Mouse (Mus musculus) forebrain, embryonic 14.5 days (tissue): Measurements from ENCODE around the gene Wdr83os. TPM values are rescaled to one million over a fixed set of nuclear protein-coding genes. Genes with fewer than 3 reads are reported as not detected.
"Not testable (repeated sequence)": the region's sequence is repeated elsewhere in the genome, so short reads cannot be mapped to it uniquely, and the experiment has no call there.

Experiments used
- ATAC-seq: fragments of 200-750 bp; cut with Nextera tagmentation; 2 replicates; pipeline ENCODE4 v1.8.0; 2017; ENCODE audit warnings: mild to moderate bottlenecking, moderate library complexity
- DNase-seq: peaks from one replicate; pipeline ENCODE4 v3.0.0-alpha.2; 2015; ENCODE audit warnings: low spot score
- H3K27ac ChIP-seq: fragments of 300-500 bp; sonication (generic); 2 replicates; pipeline ENCODE4 v1.5.1; 2014; ENCODE audit warnings: low read depth, mild to moderate bottlenecking, control low read depth, low read length, moderate library complexity
- H3K27me3 ChIP-seq: fragments of 300-500 bp; sonication (generic); replicated peaks from 2 replicates; pipeline ENCODE4 v1.6.1; 2014; ENCODE audit warnings: low read length, control low read depth, mixed read lengths; ENCODE audit not compliant: control insufficient read depth, insufficient read depth
- H3K36me3 ChIP-seq: fragments of 300-500 bp; sonication (generic); 2 replicates; pipeline ENCODE4 v1.6.1; 2014; ENCODE audit warnings: low read length, control low read depth; ENCODE audit not compliant: control insufficient read depth, insufficient read depth
- H3K4me1 ChIP-seq: fragments of 300-500 bp; sonication (generic); 2 replicates; pipeline ENCODE4 v1.6.1; 2014; ENCODE audit warnings: antibody characterized with exemption, low read length, control low read depth; ENCODE audit not compliant: control insufficient read depth, insufficient read depth
- H3K4me2 ChIP-seq: fragments of 300-500 bp; sonication (generic); 2 replicates; pipeline ENCODE4 v1.6.1; 2014; ENCODE audit warnings: mild to moderate bottlenecking, control low read depth, low read length
- H3K4me3 ChIP-seq: fragments of 300-500 bp; sonication (generic); 2 replicates; pipeline ENCODE4 v1.5.1; 2014; ENCODE audit warnings: low read depth, low read length, control low read depth
- H3K9ac ChIP-seq: fragments of 300-500 bp; sonication (generic); 2 replicates; pipeline ENCODE4 v1.6.1; 2014; ENCODE audit warnings: mild to moderate bottlenecking, low read length, control low read depth, moderate library complexity
- H3K9me3 ChIP-seq: fragments of 300-500 bp; sonication (generic); replicated peaks from 2 replicates; pipeline ENCODE4 v1.6.1; 2016; ENCODE audit warnings: low read length, control low read depth, mixed read lengths; ENCODE audit not compliant: control insufficient read depth
- WGBS: fragments of 180-500 bp; shearing (Covaris S2); extraction: QIAGEN DNeasy Blood & Tissue Kit; methylation state at CpG from one replicate; pipeline ENCODE4 v1.1.7; 2014; 5-methylcytosine and 5-hydroxymethylcytosine counted together
- microRNA-seq: library from miRNA; unstranded; fragments of <30 nt; microRNA quantifications from one replicate; pipeline ENCODE4, GENCODE M21; 2016
- polyA plus RNA-seq: library from polyadenylated mRNA; unstranded; fragments of >200 nt; fragmentation: Nextera tagmentation; extraction: Ambion mirVana; gene quantifications from 2 replicates; pipeline ENCODE4 v1.2.1, GENCODE M21; 2014

Gene Wdr83os
- polyA plus RNA-seq, 1 experiment from 2014 or later, result 170 TPM

- not testable (repeated sequence) for H3K9ac ChIP-seq, ATAC-seq, H3K4me2 ChIP-seq, H3K27me3 ChIP-seq, DNase-seq, H3K4me1 ChIP-seq, H3K36me3 ChIP-seq, H3K4me3 ChIP-seq, H3K27ac ChIP-seq, H3K9me3 ChIP-seq
- whole genome bisulfite sequencing, result 76% methylated on average over 5 of the region's 5 CpGs
Measured at GRCm38 (mm10) chr8:85120251-85120650, 39.7 kb downstream of the Wdr83os start.

GRCm38 (mm10) chr8:85122995-85123394 lies 42.5 kb downstream of the Wdr83os start, which contains the start of gene Zfp791:
Gene Zfp791 (minus strand): TSS chr8:85123095.
- whole genome bisulfite sequencing, result 70% methylated on average over 3 of the region's 3 CpGs

DNA sequence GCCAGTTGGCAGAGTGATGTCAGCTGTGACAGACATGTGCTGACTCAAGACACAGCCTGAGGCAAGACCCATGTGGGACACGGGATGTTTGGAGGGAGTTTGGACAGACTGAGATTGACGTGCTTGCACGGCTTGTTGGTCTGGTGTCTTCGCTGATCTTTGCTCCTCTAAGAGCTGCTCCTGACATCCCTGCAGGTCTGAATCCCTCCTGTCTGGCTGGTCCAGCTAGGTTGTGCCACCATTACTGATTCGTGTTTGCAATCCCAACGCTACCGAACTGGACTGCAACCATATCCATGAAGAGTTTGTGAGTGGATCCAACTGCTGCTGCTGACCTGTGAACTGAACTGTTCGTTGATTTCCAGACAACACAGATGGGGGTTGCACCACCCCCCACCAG lies 43.2 kb downstream of the Wdr83os start:
- H3K27me3 ChIP-seq, result no peaks in the 10 kb centered on the region
- 93% methylated on average over 8 of the region's 8 CpGs for WGBS
- DNase-seq, result no peak

More at GRCm38 (mm10) chr8:85122995-85123394, 42.5 kb downstream of the Wdr83os start, which contains the start of gene Zfp791:
- H3K27me3 ChIP-seq, result no peaks in the 10 kb centered on the region
- H3K9ac ChIP-seq, result no peak within 1 kb of the TSS
- H3K9me3 ChIP-seq, result no peaks in the 10 kb centered on the region
- no peak within 1 kb of the TSS for H3K4me3 ChIP-seq
- H3K4me2 ChIP-seq, result no peak within 1 kb of the TSS
- ATAC-seq (no peak), DNase-seq (no peak)
- no peak within 1 kb of the TSS for H3K27ac ChIP-seq
- no peaks in the 10 kb centered on the region for H3K4me1 ChIP-seq
- H3K36me3 ChIP-seq, result no peaks in the 10 kb centered on the region

More for the DNA sequence above, 43.2 kb downstream of the Wdr83os start:
- no peaks in the 10 kb centered on the region for H3K4me1 ChIP-seq
- H3K9me3 ChIP-seq, result no peaks in the 10 kb centered on the region
- H3K27ac ChIP-seq, result no peak overlapping the region
- H3K4me3 ChIP-seq, result no peak overlapping the region
- no peak overlapping the region for H3K9ac ChIP-seq
- no peak overlapping the region for H3K4me2 ChIP-seq
- ATAC-seq, result no peak
- no peaks in the 10 kb centered on the region for H3K36me3 ChIP-seq

Small RNA genes within 50 kb of the gene (microRNA-seq; reads per million reads assigned to microRNA genes)
- gene Gm23388, result 0.66 reads per million
- 1.7 reads per million, percentile 7 among the genes with 10 or more reads in this experiment for gene Mir7070

Other genes with a start within 250 kb of the Wdr83os start
- 35.2 and 41.3 TPM in 2 replicates for gene Gadd45gip1, start 249.2 kb upstream of the Wdr83os start, polyA plus RNA-seq
- gene Rad23a, start 240.1 kb upstream of the Wdr83os start, polyA plus RNA-seq, result 87.3 and 88.1 TPM in 2 replicates
- 514 and 606 TPM in 2 replicates for gene Calr, start 233.8 kb upstream of the Wdr83os start, polyA plus RNA-seq
- 92.3 and 102 TPM in 2 replicates for gene Farsa, start 223.8 kb upstream of the Wdr83os start, polyA plus RNA-seq
- gene Syce2, start 208.6 kb upstream of the Wdr83os start, polyA plus RNA-seq, result 58.0 and 71.5 TPM in 2 replicates
- gene Gcdh, start 186.8 kb upstream of the Wdr83os start, polyA plus RNA-seq, result 27.1 and 30.0 TPM in 2 replicates
- gene Klf1, start 178.8 kb upstream of the Wdr83os start, polyA plus RNA-seq, result 0.74 and 0.99 TPM in 2 replicates
- 4.8 and 5.5 TPM in 2 replicates for gene Dnase2a, start 172.2 kb upstream of the Wdr83os start, polyA plus RNA-seq
- 24.5 and 40.2 TPM in 2 replicates for gene Mast1, start 143.4 kb upstream of the Wdr83os start, polyA plus RNA-seq
- 0.47 and 0.73 TPM in 2 replicates for gene Rtbdn, start 133.7 kb upstream of the Wdr83os start, polyA plus RNA-seq
- gene Gm49661, start 111.3 kb upstream of the Wdr83os start, polyA plus RNA-seq, result not detected in 2 replicates
- 1,735 and 2,101 TPM in 2 replicates for gene Prdx2, start 111.2 kb upstream of the Wdr83os start, polyA plus RNA-seq
- 93.3 and 111 TPM in 2 replicates for gene Rnaseh2a, start 111.0 kb upstream of the Wdr83os start, polyA plus RNA-seq
- gene Junb, start 102.0 kb upstream of the Wdr83os start, polyA plus RNA-seq, result 5.0 and 6.5 TPM in 2 replicates
- 13.0 and 20.3 TPM in 2 replicates for gene Hook2, start 90.1 kb upstream of the Wdr83os start, polyA plus RNA-seq
- gene Best2, start 66.2 kb upstream of the Wdr83os start, polyA plus RNA-seq, result not detected in 2 replicates
- gene Asna1, start 55.5 kb upstream of the Wdr83os start, polyA plus RNA-seq, result 166 and 178 TPM in 2 replicates
- 166 and 169 TPM in 2 replicates for gene Trir, start 53.9 kb upstream of the Wdr83os start, polyA plus RNA-seq
- 27.8 and 36.8 TPM in 2 replicates for gene Tnpo2, start 43.8 kb upstream of the Wdr83os start, polyA plus RNA-seq
- gene Fbxw9, start 20.7 kb upstream of the Wdr83os start, polyA plus RNA-seq, result 46.5 and 56.2 TPM in 2 replicates
- gene Gm5741, start 12.8 kb upstream of the Wdr83os start, polyA plus RNA-seq, result 0.88 TPM in 1 of 2 replicates, not detected in the other
- gene Dhps, start 9.0 kb upstream of the Wdr83os start, polyA plus RNA-seq, result 83.4 and 85.3 TPM in 2 replicates
- 49.7 and 50.1 TPM in 2 replicates for gene Wdr83, start 566 bp downstream of the Wdr83os start, polyA plus RNA-seq
- gene Man2b1, start 2.5 kb downstream of the Wdr83os start, polyA plus RNA-seq, result 10.8 and 14.5 TPM in 2 replicates
- gene Zfp791, start 42.4 kb downstream of the Wdr83os start, polyA plus RNA-seq, result 1.7 and 2.7 TPM in 2 replicates
- not detected in 2 replicates for gene Cks1brt, start 71.2 kb downstream of the Wdr83os start, polyA plus RNA-seq
- gene Olfr371, start 145.2 kb downstream of the Wdr83os start, polyA plus RNA-seq, result not detected in 2 replicates
- 101 and 105 TPM in 2 replicates for gene Orc6, start 218.9 kb downstream of the Wdr83os start, polyA plus RNA-seq
- gene Vps35, start 219.1 kb downstream of the Wdr83os start, polyA plus RNA-seq, result 183 and 209 TPM in 2 replicates